Mouse (Mus musculus) cerebellum, adult 8-10 months (tissue): ENCODE results near the gene Ptprd.

Experiments used
- DNase-seq: peaks from one replicate; pipeline ENCODE4 v3.0.0; 2022

Gene Ptprd

DNA sequence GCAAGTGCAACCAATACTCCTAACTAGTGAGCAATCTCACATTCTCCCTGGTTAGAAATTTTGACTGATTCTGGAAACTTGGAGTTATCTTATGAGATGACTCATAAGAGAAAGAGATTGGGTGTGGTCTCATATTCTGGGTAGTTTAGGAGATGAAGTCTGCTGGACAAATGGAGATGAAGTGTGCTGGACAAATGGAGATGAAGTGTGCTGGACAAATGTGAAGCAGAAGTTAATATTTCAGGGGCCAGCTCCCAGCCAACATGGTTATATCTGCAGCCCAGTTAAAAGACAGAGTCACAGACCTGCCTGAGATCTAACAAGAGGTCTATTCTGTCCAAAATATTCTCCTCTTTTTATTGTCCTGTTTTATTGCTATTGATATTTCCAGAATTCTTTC, 1645.8 kb downstream of the Ptprd start:
- no peak for DNase-seq

DNA sequence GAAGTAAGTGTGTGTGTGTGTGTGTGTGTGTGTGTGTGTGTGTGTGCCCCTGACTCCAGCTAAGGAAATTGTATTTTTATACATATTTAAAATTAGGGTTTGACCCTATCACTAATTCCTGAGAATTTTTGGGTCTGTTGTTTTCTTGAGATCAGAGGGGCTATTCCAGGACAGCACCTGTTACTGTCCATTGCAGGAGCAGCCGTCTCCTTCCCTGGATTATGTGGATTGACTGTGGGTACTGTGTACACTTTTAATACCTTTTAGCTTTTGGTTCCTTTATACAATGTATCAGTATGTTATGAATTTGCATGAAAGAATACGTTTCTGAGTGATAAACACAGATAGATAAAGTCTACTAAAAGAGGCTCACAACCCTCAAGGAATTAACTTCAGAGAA, 1670.0 kb downstream of the Ptprd start:
- no peak for DNase-seq

GRCm38 (mm10) chr4:76532926-76533325, 1678.8 kb downstream of the Ptprd start:
- no peak for DNase-seq

- DNase-seq, result peak; percentile 21
These were observed 1686.5 kb downstream of the Ptprd start for GRCm38 (mm10) chr4:76525281-76525680.

DNA sequence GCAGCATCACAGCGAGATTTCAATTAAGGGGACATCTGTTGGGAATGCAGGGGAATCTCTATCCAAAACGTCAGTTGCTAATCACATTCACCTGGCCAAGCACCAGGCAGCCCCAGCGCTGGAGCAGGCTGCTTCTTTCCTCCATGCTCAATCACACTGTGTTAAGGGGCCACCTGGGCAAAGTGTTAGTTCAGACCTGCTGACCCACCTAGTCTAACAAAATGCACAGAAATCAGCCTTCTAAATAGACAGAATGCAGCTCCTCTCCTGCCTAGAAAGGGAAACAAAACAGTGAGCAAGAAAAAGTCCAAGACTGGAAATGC, 1708.5 kb downstream of the Ptprd start:
- DNase-seq, result no peak

DNA sequence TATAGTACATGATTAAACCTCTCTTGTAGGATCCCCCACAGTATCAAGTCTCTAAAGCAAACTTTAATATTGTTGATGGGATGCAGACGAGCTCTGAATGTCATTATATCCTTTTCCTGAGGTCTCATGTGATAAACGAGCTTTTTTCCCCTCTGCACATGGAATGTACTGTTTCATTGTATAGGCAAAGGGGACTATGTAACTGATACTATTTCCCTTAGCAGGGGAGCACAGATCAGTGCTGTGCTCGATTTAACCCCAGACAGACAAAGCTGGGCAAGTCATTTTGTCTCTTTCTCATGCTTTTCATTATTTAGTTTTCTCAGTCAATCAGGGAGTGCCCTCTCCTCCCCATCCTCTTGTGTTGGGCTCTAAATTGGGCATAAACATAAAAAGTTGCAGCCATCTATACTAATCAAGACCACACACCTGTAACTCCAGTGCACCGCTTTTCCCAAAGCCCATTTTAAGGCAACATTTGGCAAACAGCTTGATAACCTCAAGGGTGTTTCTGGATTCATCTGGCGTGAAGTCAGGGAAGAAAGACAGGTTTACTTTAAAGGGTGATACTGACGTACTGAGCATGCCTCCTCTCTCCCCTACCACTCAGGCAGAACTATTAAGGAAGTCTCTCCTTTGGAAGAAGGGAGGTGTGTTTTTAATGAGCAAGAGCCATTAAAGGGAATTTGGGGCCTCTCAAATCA, 1709.0 kb downstream of the Ptprd start:
- no peak for DNase-seq

- DNase-seq, result no peak
These were observed 1725.9 kb downstream of the Ptprd start for GRCm38 (mm10) chr4:76485848-76486247.

GRCm38 (mm10) chr4:76468366-76469100, 1743.2 kb downstream of the Ptprd start:
- no peak for DNase-seq

- DNase-seq, result no peak
These were observed 1747.1 kb downstream of the Ptprd start for GRCm38 (mm10) chr4:76464682-76465081.

- no peak for DNase-seq
These were observed 1750.4 kb downstream of the Ptprd start for GRCm38 (mm10) chr4:76461336-76461735.

GRCm38 (mm10) chr4:76460556-76460955, 1751.2 kb downstream of the Ptprd start:
- no peak for DNase-seq

DNA sequence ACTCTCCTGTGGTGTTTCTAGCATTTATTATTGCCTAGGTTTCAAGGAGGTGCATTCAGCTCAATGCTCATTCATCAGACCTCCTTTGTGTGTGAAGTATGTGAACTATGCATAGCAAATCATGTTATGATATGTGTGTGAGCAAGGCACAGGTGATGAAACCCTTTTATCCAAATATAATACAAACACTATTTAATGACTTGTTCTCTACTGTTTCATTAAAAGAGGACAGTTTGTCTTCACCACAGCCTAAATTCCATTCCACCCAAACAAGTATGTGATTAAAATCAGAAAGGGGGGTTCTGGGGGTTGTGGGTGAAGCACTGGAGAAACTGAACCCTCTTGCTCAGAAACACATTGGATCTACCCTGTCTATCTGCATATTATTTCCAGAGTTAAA, 1752.1 kb downstream of the Ptprd start:
- DNase-seq, result no peak

DNA sequence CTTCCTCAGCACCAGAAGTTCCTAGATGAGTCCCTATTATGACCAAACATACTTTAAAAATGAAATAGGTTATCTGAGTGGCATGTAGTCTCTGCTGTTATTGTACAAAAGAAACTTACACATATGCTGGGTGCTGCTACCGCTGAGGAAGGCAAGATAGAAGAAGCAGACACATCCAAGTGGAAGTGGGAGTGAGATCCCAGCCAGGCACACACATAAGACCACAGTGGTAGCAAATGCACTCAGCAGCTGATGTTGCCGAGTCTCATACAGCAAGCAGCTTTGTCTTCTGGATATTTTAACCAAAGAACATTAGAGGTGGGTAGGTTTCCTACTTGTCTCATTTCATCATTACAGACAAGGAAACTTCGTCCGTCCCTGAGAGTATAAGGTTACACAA, 1759.5 kb downstream of the Ptprd start:
- no peak for DNase-seq

GRCm38 (mm10) chr4:76451019-76451552, 1760.7 kb downstream of the Ptprd start:
- DNase-seq, result peak; percentile 50

GRCm38 (mm10) chr4:76450351-76451018, 1761.3 kb downstream of the Ptprd start:
- DNase-seq, result peak; percentile 63

DNA sequence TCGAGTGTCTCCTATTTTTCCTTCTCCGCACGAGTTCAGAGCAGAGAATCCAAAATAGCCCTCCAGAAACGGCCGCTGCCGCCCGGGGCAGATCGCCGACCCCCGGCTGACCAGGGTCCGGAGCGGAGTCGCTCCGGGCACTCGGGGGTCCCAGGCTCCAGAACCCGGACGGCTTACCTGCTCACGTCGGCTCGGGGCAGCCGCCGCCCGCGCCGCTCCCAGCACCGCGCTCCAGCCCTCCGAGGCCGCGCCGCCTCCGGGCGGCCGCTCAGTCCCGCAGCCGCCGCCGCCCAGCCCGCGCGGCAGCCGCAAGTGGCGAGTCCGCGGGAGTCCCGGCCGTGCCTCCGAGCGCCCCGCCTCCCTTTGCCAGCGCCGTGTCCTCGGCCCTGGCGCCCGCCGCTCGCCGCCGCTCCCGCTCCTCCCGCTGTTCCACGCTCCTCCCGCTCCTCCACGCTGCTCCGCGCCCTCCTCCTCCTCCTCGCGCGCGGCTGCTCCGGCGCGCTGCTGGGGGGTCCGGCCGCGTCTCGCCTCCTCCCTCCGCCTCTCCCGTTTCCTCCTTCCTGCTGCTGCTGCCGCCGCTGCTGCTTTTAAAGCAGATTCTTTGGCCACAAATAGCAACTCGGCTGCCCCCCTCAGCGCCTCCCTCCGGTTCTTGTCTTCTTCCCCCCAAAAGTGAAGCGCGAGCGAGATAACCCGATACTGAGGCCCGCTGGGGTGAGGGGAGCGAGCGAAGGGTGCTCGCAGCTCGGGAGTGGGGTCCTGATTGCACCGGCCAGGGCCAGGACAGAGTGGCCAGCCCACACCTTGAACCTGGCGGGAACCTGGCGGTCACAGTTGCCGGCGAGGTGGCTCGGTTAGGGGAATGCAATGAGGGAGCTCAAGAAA, 1762.1 kb downstream of the Ptprd start:
- peak; percentile 86 for DNase-seq

- no peak for DNase-seq
These were observed 1762.9 kb downstream of the Ptprd start for GRCm38 (mm10) chr4:76448678-76449465.

DNA sequence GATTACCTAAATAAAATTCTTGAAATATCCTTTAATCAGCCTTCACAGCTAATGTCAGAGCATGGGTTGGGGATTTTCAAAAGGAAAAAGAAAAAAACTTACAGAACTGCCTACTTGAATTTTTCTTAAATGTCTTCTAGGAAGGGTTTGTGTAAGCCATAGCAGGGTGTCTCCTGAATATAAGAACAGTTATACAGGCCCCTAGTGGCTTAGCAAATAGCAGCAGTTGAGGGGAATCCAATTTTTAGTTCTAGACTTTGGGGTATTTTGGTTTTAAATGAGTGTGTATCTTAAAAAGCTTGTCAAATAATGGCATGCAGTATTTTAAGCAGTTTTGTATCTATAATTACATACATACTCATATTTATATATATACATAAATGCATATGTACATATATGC, 1764.4 kb downstream of the Ptprd start:
- DNase-seq, result no peak

DNA sequence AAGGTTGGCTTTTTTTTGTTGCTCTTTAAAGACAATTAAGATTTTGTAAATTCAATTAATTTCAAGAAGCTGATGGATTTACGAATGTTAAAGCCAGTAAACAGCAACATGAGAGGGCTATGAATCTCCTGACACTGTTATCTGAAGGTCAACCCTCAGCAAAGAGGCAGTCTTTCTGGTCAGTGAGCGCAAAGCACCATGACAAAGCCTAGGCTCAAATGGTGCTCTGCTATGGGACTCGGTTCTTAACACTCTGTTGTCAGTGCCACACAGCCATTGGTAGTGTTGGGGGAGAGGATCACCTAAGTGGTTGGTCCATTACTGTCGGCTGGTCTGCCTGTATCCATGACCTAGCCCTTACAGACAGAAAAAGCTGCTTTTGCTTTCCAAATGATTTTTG, 1767.0 kb downstream of the Ptprd start:
- DNase-seq, result no peak

DNA sequence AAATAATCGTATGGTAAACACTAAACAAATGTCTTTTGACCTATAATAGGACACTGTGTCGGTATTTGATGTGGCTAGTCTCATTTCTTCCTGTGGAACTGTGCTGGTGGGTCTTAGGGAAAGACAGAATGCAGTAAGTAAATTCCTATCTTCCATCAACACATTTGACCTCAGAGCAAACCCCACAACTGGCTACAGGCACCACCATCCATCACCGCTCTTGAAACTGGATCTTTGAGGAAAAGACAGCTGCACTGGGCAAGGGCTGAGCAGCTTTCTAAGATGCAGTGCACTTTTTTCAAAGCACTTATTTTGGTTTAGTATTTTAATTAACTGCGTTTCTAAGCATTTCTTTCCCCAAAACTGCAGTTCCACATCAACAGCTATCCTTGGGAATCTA, 1768.2 kb downstream of the Ptprd start:
- DNase-seq, result no peak

DNA sequence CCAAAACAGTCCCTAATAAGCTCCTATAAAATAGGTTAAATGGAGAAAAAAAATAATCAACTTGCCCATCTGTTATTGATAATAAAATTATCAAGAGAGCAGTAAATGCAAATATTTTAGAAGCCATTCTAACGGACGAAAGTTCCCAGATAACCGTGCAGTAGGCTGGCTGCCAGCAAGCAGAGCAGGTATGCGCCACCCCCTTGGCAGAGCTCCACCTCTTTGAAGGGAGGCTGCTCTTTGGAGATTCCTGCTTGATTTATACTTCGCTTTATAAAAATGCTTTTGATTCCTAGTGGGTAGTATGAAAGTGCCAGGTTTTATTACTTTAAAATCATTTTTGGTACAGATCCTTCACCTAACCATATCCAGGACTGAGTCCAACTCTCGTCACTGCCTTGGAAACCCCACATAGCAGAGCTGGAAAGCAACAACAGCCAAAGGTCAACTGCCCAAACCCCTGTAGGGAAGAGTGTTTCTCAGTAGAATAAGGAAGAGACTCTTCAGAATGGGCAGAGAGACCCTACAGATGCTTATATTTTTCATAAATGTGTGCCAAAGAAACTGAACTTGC, 1770.9 kb downstream of the Ptprd start:
- DNase-seq, result peak; percentile 82
